Comparison of ENCODE assay signal across 14 mouse cellular contexts in the genomic region with DNA sequence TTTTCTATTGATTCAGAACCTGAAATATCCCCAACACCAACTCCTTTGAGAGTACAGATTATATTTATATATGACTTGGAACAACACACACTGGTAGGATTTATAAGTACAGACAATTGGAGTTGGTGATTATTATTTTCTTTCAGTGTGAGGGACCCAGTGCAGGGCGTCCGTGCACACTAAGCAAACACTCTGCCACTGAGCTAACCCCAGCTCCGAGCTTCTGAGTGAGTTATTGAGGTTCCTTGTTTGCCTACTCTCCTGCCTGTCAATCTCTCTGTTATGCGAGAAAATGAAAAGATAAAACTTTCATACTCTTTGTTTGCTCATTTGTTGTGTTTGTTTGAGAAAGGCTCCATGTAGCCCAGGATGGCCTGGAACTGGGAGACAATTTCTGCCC.
"Had no signal": no experiment of that assay in that cellular context is flagged by ENCODE, and none has a peak within 500 bp of the region (broad histone marks: within the 10 kb centered on the region; RNA-seq: fewer than 3 reads in every experiment).

No protein-coding gene starts in this region.

- H3K9ac ChIP-seq: neural tube, embryonic 12.5 days; neural tube, embryonic 13.5 days; neural tube, embryonic 15.5 days had no signal

- H3K9me3 ChIP-seq: neural tube, embryonic 12.5 days; neural tube, embryonic 13.5 days; neural tube, embryonic 15.5 days had no signal

- H3K4me2 ChIP-seq: neural tube, embryonic 12.5 days; neural tube, embryonic 13.5 days; neural tube, embryonic 15.5 days had no signal

- H3K27me3 ChIP-seq: neural tube, embryonic 12.5 days; neural tube, embryonic 13.5 days; neural tube, embryonic 15.5 days had no signal

- DNase-seq: right cerebral cortex, adult 18-20 months; right cerebral cortex, postnatal 14 days; right cerebral cortex, postnatal 25 days; right cerebral cortex, postnatal 4 days; spleen, adult 18-20 months; thymus, adult 18-20 months; thymus, adult 2 months; thymus, postnatal 14 days; thymus, postnatal 25 days; thymus, postnatal 36 days; thymus, postnatal 4 days had no signal

- H3K4me3 ChIP-seq: neural tube, embryonic 12.5 days; neural tube, embryonic 13.5 days; neural tube, embryonic 15.5 days had no signal

- H3K36me3 ChIP-seq: neural tube, embryonic 12.5 days; neural tube, embryonic 13.5 days; neural tube, embryonic 15.5 days had no signal

- H3K4me1 ChIP-seq: neural tube, embryonic 12.5 days; neural tube, embryonic 13.5 days; neural tube, embryonic 15.5 days had no signal

- H3K27ac ChIP-seq: neural tube, embryonic 12.5 days; neural tube, embryonic 13.5 days; neural tube, embryonic 15.5 days had no signal
